Mouse (Mus musculus) G1E (cell line): ENCODE results near the gene Cblb. TPM values are rescaled to one million over a fixed set of nuclear protein-coding genes. Genes with fewer than 3 reads are reported as not detected.

Experiments
- ATAC-seq: 2 replicates; pipeline ENCODE4 v1.8.0; 2016; ENCODE audit warnings: mild to moderate bottlenecking; ENCODE audit not compliant: insufficient number of reproducible peaks, poor library complexity, low FRiP score, severe bottlenecking; ENCODE audit errors: extremely low read depth
- DNase-seq: peaks from one replicate; pipeline ENCODE4 v3.0.0; 2012; ENCODE audit warnings: low spot score
- H3K27me3 ChIP-seq: 2 replicates; pipeline ENCODE4 v1.6.1; 2012; ENCODE audit warnings: mild to moderate bottlenecking, low read length, inconsistent platforms; ENCODE audit not compliant: insufficient read depth
- H3K36me3 ChIP-seq: replicated peaks from 2 replicates; pipeline ENCODE3; 2012; ENCODE audit warnings: mild to moderate bottlenecking, inconsistent platforms
- H3K4me1 ChIP-seq: 2 replicates; pipeline ENCODE4 v1.6.1; 2012; ENCODE audit warnings: low read depth, low read length, inconsistent platforms, mixed read lengths; ENCODE audit not compliant: insufficient read depth
- H3K4me3 ChIP-seq: 2 replicates; pipeline ENCODE4 v1.5.1; 2012; ENCODE audit warnings: low read depth, mild to moderate bottlenecking, inconsistent platforms, low read length, moderate library complexity, mixed read lengths
- H3K9me3 ChIP-seq: replicated peaks from 2 replicates; pipeline ENCODE4 v1.6.1; 2012; ENCODE audit warnings: inconsistent platforms
- CTCF ChIP-seq: IDR thresholded peaks from 2 replicates; pipeline ENCODE4 v1.5.1; 2012; ENCODE audit warnings: low read depth, low read length, inconsistent platforms, mixed read lengths
- GATA1 ChIP-seq: IDR thresholded peaks from 2 replicates; pipeline ENCODE4 v1.6.1; 2012; ENCODE audit warnings: borderline replicate concordance, low read length, inconsistent platforms, mixed read lengths
- GATA2 ChIP-seq: IDR thresholded peaks from 2 replicates; pipeline ENCODE4 v1.6.1; 2012; ENCODE audit warnings: low read depth, low read length, inconsistent platforms, borderline replicate concordance
- POLR2AphosphoS5 ChIP-seq: IDR thresholded peaks from 2 replicates; pipeline ENCODE4 v1.6.1; 2012; ENCODE audit warnings: low read depth, low read length, inconsistent platforms; ENCODE audit not compliant: insufficient replicate concordance
- TAL1 ChIP-seq: conservative IDR thresholded peaks from 2 replicates; pipeline ENCODE4 v1.6.1; 2012; ENCODE audit warnings: low read depth, low read length, inconsistent platforms, mixed read lengths
- polyA plus RNA-seq: library from polyadenylated mRNA; stranded (reverse); fragments of >175 nt; gene quantifications from 2 replicates; pipeline ENCODE4 v1.2.3, GENCODE M21; 2012
- total RNA-seq, 2 experiments: library from RNA; stranded (forward) in 1 of 2; stranded (reverse) in 1 of 2; fragments of 200-1000 nt in 1 of 2; fragments of >200 nt in 1 of 2; fragmentation: Nextera tagmentation in 1 of 2; gene quantifications; 2 replicates each; pipeline ENCODE4 v1.2.3; 2014 to 2017

The Cblb gene
- total and polyA plus RNA-seq, 3 experiments, result 5.4 to 31.9 (median 9.1) TPM

DNA sequence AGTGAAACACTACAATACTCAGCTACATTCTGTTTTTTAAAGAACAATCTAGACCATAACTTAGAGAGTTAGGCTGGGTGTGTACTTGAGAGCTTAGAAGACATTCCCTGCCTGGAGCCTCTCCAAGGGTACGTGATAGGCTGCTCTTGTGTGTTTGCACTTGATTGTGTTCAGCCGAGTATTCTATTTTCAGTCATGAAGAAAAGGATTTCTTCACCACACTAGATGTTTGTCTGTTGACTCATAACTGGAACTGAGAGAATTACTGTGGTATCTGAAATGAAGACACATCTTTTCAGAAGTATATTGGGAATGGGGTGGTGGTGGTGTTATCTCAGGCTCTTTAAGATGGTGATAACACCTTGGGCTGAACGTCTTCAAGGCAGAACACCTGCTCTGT is 64.6 kb downstream of the Cblb start:
- ATAC-seq (no peak), DNase-seq (no peak)
- Histone ChIP-seq H3K36me3 (peaks cover 10% of the 10 kb centered on the region), H3K4me3 (no peak overlapping the region), H3K9me3 (no peaks in the 10 kb centered on the region), H3K27me3 (no peaks in the 10 kb centered on the region), H3K4me1 (peaks cover 4% of the 10 kb centered on the region; the same call in 1 of the 2 replicates)
- TF ChIP-seq TAL1, result no peak
- TF ChIP-seq CTCF, result no peak

DNA sequence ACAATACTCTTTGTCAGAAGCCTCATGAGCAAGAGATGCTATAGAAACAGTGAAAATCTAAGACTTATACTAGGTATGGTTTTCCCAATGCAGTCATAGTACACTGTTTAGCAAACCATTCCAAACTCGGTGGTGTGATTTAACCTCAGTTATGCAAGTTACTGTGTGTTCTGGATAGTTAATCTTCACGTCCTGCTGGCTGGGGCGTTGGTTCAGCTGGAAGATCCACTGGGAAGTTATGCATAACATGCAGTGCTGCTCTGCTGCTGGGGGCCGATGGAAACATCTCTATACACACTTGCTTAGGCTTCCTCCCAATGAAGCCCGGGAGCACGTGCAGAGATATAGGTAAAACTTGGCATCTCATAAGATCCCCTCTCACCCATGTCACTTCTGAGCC is 69.4 kb downstream of the Cblb start:
- no peak for DNase-seq
- no peaks in the 10 kb centered on the region for H3K9me3 ChIP-seq

DNA sequence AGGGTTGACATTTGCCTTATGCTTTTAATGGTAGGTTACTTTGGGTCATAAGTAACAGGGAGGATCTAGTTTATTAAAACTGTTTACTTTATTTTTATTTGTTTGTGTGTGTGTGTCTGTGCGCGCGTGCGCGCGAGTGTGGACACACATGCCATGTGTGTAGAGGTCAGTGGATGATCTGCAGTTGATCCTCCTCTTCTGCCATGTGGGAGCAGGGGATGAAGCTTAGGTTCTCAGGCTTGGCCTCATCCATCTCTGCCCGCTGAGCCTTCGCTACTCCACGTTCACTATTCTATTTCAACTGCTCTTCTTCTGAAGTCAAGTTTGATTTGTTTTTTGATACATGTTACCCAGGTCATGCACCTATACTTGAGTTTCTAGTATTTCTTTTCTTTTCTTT is 73.6 kb downstream of the Cblb start:
- peaks cover 3% of the 10 kb centered on the region for H3K36me3 ChIP-seq
- H3K9me3 ChIP-seq, result no peaks in the 10 kb centered on the region
- H3K27me3 ChIP-seq, result no peaks in the 10 kb centered on the region
- H3K4me1 ChIP-seq, result no peaks in the 10 kb centered on the region
- DNase-seq (no peak), ATAC-seq (no peak)
- no peak for TF ChIP-seq GATA1
- H3K4me3 ChIP-seq, result no peak overlapping the region

More for the DNA sequence above, 69.4 kb downstream of the Cblb start:
- Histone ChIP-seq H3K4me3 (no peak overlapping the region), H3K36me3 (peaks cover 8% of the 10 kb centered on the region), H3K27me3 (no peaks in the 10 kb centered on the region), H3K4me1 (no peaks in the 10 kb centered on the region)
- TF ChIP-seq GATA1 (no peak), POLR2AphosphoS5 (no peak), CTCF (no peak), TAL1 (no peak), GATA2 (no peak)
- ATAC-seq, result no peak

DNA sequence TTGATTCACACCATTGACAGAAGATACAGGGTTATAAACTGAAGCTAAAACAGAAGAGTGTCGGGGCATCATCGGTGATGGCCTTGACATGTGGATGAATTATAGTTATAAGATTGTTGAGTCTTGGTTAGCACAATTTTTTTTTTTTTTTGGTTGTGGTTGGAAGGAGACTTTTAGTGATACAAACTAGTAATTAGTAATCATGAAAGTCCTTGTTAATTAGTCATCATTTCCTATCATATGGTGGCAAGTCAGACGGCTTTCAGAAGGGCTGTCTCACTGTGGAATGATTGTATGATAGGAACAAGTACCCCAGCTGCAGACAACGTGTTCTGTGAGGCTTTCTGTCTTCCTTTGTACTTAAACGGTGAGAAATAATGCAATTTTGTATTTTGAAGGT is 76.8 kb downstream of the Cblb start:
- Histone ChIP-seq H3K9me3 (no peaks in the 10 kb centered on the region), H3K4me3 (no peak overlapping the region), H3K36me3 (peaks cover 3% of the 10 kb centered on the region), H3K4me1 (no peaks in the 10 kb centered on the region), H3K27me3 (no peaks in the 10 kb centered on the region)
- no peak for TF ChIP-seq TAL1
- no peak for TF ChIP-seq GATA2
- TF ChIP-seq GATA1, result no peak
- no peak for TF ChIP-seq CTCF
- TF ChIP-seq POLR2AphosphoS5, result no peak
- ATAC-seq (no peak), DNase-seq (no peak)

DNA sequence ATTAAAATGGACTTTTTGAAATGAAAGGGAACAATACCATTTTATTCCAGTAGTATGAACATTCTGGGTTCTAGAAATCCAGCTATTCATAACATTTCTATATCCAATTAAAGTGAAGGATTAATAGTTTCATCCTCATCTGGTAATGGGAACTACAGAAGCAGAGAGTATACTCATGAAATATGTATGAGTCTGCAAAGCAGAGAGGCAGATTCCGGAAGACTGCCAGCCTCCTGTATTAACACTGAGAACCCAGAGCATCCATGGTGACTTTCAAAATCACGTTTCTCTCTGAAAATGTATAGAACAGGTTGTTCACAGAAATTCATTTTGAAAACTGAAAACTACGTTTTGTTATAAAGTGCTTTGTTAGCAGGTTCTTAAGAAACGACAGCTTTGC is 83.4 kb downstream of the Cblb start:
- H3K4me3 ChIP-seq, result no peak overlapping the region
- H3K27me3 ChIP-seq, result no peaks in the 10 kb centered on the region
- no peaks in the 10 kb centered on the region for H3K9me3 ChIP-seq
- H3K4me1 ChIP-seq, result peaks cover 2% of the 10 kb centered on the region; the same call in 1 of the 2 replicates
- H3K36me3 ChIP-seq, result peaks cover 12% of the 10 kb centered on the region
- no peak for ATAC-seq
- DNase-seq, result no peak
- TF ChIP-seq GATA2 (no peak), GATA1 (no peak), POLR2AphosphoS5 (no peak), TAL1 (no peak), CTCF (no peak)

DNA sequence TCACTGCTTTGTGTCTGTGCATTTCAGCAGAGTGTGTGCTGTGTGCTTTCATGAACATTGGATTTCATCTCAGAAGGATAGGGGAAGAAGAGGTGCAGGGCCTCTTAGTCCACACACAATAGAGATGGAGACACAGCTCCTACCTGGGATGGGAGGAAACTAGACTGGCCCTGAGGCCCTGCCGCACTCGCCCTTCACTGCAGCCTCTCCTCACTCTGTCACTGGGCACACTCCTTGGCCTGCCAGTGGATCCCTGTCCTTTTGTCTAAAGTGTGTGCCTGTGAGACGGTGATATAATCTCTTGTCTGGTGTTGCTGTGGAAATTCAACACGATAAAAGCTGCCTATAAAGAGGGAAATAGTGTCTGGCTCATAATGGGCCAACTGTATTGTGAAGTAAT is 88.0 kb downstream of the Cblb start:
- H3K4me1 ChIP-seq, result peaks cover 7% of the 10 kb centered on the region
- H3K4me3 ChIP-seq, result no peak overlapping the region
- no peaks in the 10 kb centered on the region for H3K9me3 ChIP-seq
- ATAC-seq (no peak), DNase-seq (no peak)
- H3K27me3 ChIP-seq, result no peaks in the 10 kb centered on the region
- peaks cover 7% of the 10 kb centered on the region for H3K36me3 ChIP-seq
- TF ChIP-seq POLR2AphosphoS5, result no peak
- no peak for TF ChIP-seq TAL1
- TF ChIP-seq GATA1, result no peak
- TF ChIP-seq GATA2, result no peak
- TF ChIP-seq CTCF, result no peak

DNA sequence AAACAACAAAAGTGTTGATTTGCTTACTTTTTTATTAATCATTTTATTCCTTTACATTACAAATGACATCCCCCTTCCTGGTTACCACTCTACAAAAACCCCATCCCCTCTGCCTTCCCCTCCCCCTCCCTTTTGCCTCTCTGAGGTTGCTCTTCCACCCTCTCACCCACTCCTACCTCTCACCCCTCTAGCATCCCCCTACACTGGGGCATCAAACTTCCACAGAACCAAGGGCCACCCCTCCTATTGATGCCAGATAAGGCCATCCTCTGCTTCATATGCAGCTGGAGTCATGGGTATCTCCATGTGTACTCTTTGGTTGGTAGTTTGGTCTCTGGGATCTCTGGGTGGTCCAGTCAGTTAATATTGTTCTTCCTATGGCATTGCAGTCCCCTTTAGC is 93.9 kb downstream of the Cblb start:
- no peak for ATAC-seq

More for the DNA sequence above, 93.9 kb downstream of the Cblb start:
- H3K4me1 ChIP-seq, result peaks cover 5% of the 10 kb centered on the region; the same call in 1 of the 2 replicates
- no peaks in the 10 kb centered on the region for H3K9me3 ChIP-seq
- DNase-seq, result no peak
- TF ChIP-seq CTCF, result no peak
- TF ChIP-seq POLR2AphosphoS5, result no peak
- TF ChIP-seq GATA2, result no peak
- no peak for TF ChIP-seq TAL1
- TF ChIP-seq GATA1, result no peak
- H3K27me3 ChIP-seq, result no peaks in the 10 kb centered on the region
- peaks cover 4% of the 10 kb centered on the region for H3K36me3 ChIP-seq
- no peak overlapping the region for H3K4me3 ChIP-seq
